Mouse (Mus musculus): Measurements from ENCODE around the gene Cpsf4l. TPM values are rescaled to one million over a fixed set of nuclear protein-coding genes. Genes with fewer than 3 reads are reported as not detected.

The Cpsf4l gene
- polyA plus RNA-seq, 1 experiment, result not detected

- H3K4me1 ChIP-seq (ENCODE audit: control insufficient read depth, insufficient read depth, insufficient read length, low read length), result peaks cover 29% of the 10 kb centered on the region
- H3K4me3 ChIP-seq (ENCODE audit: insufficient read depth, low read depth, low read length), result no peak overlapping the region
- no peak overlapping the region; the same call in 1 of the 2 replicates for H3K27ac ChIP-seq (replicated peaks; ENCODE audit: low read depth, low read length)
These were observed 15.6 kb upstream of the Cpsf4l start for GRCm38 (mm10) chr11:113725235-113726048.

GRCm38 (mm10) chr11:113722405-113723090 lies 12.7 kb upstream of the Cpsf4l start:
- Histone ChIP-seq H3K4me3 (ENCODE audit: insufficient read depth, low read depth, low read length) (no peak overlapping the region), H3K4me1 (ENCODE audit: control insufficient read depth, insufficient read depth, insufficient read length, low read length) (peaks cover 14% of the 10 kb centered on the region), H3K27ac (replicated peaks; ENCODE audit: low read depth, low read length) (no peak overlapping the region)

GRCm38 (mm10) chr11:113717767-113718424 lies 8.1 kb upstream of the Cpsf4l start:
- H3K27ac ChIP-seq (replicated peaks; ENCODE audit: low read depth, low read length), result no peak overlapping the region
- H3K4me3 ChIP-seq (ENCODE audit: insufficient read depth, low read depth, low read length), result no peak overlapping the region
- peaks cover 4% of the 10 kb centered on the region; the same call in 1 of the 2 replicates for H3K4me1 ChIP-seq (ENCODE audit: control insufficient read depth, insufficient read depth, insufficient read length, low read length)

- Histone ChIP-seq H3K4me1 (ENCODE audit: control insufficient read depth, insufficient read depth, insufficient read length, low read length) (no peaks in the 10 kb centered on the region), H3K4me3 (ENCODE audit: insufficient read depth, low read depth, low read length) (no peak overlapping the region), H3K27ac (replicated peaks; ENCODE audit: low read depth, low read length) (no peak overlapping the region)
These were observed 6.3 kb upstream of the Cpsf4l start for GRCm38 (mm10) chr11:113716132-113716531.

GRCm38 (mm10) chr11:113715078-113715674 lies 5.4 kb upstream of the Cpsf4l start:
- no peak overlapping the region for H3K27ac ChIP-seq (replicated peaks; ENCODE audit: low read depth, low read length)
- H3K4me1 ChIP-seq (ENCODE audit: control insufficient read depth, insufficient read depth, insufficient read length, low read length), result no peaks in the 10 kb centered on the region; the same call in 1 of the 2 replicates
- no peak overlapping the region for H3K4me3 ChIP-seq (ENCODE audit: insufficient read depth, low read depth, low read length)

GRCm38 (mm10) chr11:113711061-113711460 lies 1.2 kb upstream of the Cpsf4l start:
- no peak overlapping the region for H3K27ac ChIP-seq (replicated peaks; ENCODE audit: low read depth, low read length)
- peaks cover 14% of the 10 kb centered on the region for H3K4me1 ChIP-seq (ENCODE audit: control insufficient read depth, insufficient read depth, insufficient read length, low read length)
- H3K4me3 ChIP-seq (ENCODE audit: insufficient read depth, low read depth, low read length), result no peak overlapping the region

GRCm38 (mm10) chr11:113710257-113710777 lies 500 bp upstream of the Cpsf4l start:
- peak overlapping the region; percentile 94 for H3K27ac ChIP-seq (replicated peaks; ENCODE audit: low read depth, low read length)
- H3K4me3 ChIP-seq (ENCODE audit: insufficient read depth, low read depth, low read length), result peak overlapping the region; percentile 13; the same call in 1 of the 2 replicates
- peaks cover 14% of the 10 kb centered on the region for H3K4me1 ChIP-seq (ENCODE audit: control insufficient read depth, insufficient read depth, insufficient read length, low read length)

GRCm38 (mm10) chr11:113709272-113709671 lies 545 bp downstream of the Cpsf4l start:
- peak overlapping the region; percentile 35; the same call in 1 of the 2 replicates for H3K4me3 ChIP-seq (ENCODE audit: insufficient read depth, low read depth, low read length)
- H3K27ac ChIP-seq (replicated peaks; ENCODE audit: low read depth, low read length), result peak overlapping the region; percentile 89

GRCm38 (mm10) chr11:113708629-113709213 lies 1.1 kb downstream of the Cpsf4l start:
- Histone ChIP-seq H3K4me1 (ENCODE audit: control insufficient read depth, insufficient read depth, insufficient read length, low read length) (peaks cover 14% of the 10 kb centered on the region), H3K27ac (replicated peaks; ENCODE audit: low read depth, low read length) (peak overlapping the region; percentile 89), H3K4me3 (ENCODE audit: insufficient read depth, low read depth, low read length) (peak overlapping the region; percentile 35)

More at GRCm38 (mm10) chr11:113709272-113709671, 545 bp downstream of the Cpsf4l start:
- H3K4me1 ChIP-seq (ENCODE audit: control insufficient read depth, insufficient read depth, insufficient read length, low read length), result peaks cover 14% of the 10 kb centered on the region

- no peak overlapping the region for H3K27ac ChIP-seq (replicated peaks; ENCODE audit: low read depth, low read length)
- peaks cover 14% of the 10 kb centered on the region for H3K4me1 ChIP-seq (ENCODE audit: control insufficient read depth, insufficient read depth, insufficient read length, low read length)
These were observed 3.7 kb downstream of the Cpsf4l start for GRCm38 (mm10) chr11:113705966-113706652.

GRCm38 (mm10) chr11:113703758-113704157 lies 6.1 kb downstream of the Cpsf4l start:
- H3K4me1 ChIP-seq (ENCODE audit: control insufficient read depth, insufficient read depth, insufficient read length, low read length), result peaks cover 4% of the 10 kb centered on the region; the same call in 1 of the 2 replicates
- H3K27ac ChIP-seq (replicated peaks; ENCODE audit: low read depth, low read length), result no peak overlapping the region
- H3K4me3 ChIP-seq (ENCODE audit: insufficient read depth, low read depth, low read length), result no peak overlapping the region

More at GRCm38 (mm10) chr11:113705966-113706652, 3.7 kb downstream of the Cpsf4l start:
- no peak overlapping the region for H3K4me3 ChIP-seq (ENCODE audit: insufficient read depth, low read depth, low read length)

- Histone ChIP-seq H3K4me3 (ENCODE audit: insufficient read depth, low read depth, low read length) (no peak overlapping the region), H3K27ac (replicated peaks; ENCODE audit: low read depth, low read length) (no peak overlapping the region), H3K4me1 (ENCODE audit: control insufficient read depth, insufficient read depth, insufficient read length, low read length) (no peaks in the 10 kb centered on the region)
These were observed 10.2 kb downstream of the Cpsf4l start for GRCm38 (mm10) chr11:113699643-113700042.

GRCm38 (mm10) chr11:113698013-113698545 lies 11.7 kb downstream of the Cpsf4l start:
- peak overlapping the region; percentile 47; the same call in 1 of the 2 replicates for H3K27ac ChIP-seq (replicated peaks; ENCODE audit: low read depth, low read length)
- H3K4me3 ChIP-seq (ENCODE audit: insufficient read depth, low read depth, low read length), result no peak overlapping the region
- no peaks in the 10 kb centered on the region for H3K4me1 ChIP-seq (ENCODE audit: control insufficient read depth, insufficient read depth, insufficient read length, low read length)
